Mouse (Mus musculus): ENCODE results near the gene H2-Q6.
"Not testable (repeated sequence)": the region's sequence is repeated elsewhere in the genome, so short reads cannot be mapped to it uniquely, and the experiment has no call there.

H2-Q6 gene

GRCm38 (mm10) chr17:35434836-35435235 is 10.2 kb downstream of the H2-Q6 start:
- not testable (repeated sequence) for DNase-seq (ENCODE audit: low spot score in 2 of 2)

GRCm38 (mm10) chr17:35435577-35435976 is 10.9 kb downstream of the H2-Q6 start:
- not testable (repeated sequence) for DNase-seq (ENCODE audit: low spot score in 2 of 2)

- not testable (repeated sequence) for DNase-seq (ENCODE audit: low spot score in 2 of 2)
Measured at GRCm38 (mm10) chr17:35437386-35437936, 12.8 kb downstream of the H2-Q6 start.

GRCm38 (mm10) chr17:35438395-35438794 is 13.7 kb downstream of the H2-Q6 start:
- not testable (repeated sequence) for DNase-seq (ENCODE audit: low spot score in 2 of 2)

GRCm38 (mm10) chr17:35438885-35439284 is 14.2 kb downstream of the H2-Q6 start, which contains the start of gene H2-Q7:
Gene H2-Q7 (plus strand): TSS chr17:35439155.
- peak; percentile 94 to 96 for DNase-seq (ENCODE audit: low spot score in 2 of 2)

- DNase-seq (ENCODE audit: low spot score in 2 of 2): peak in 1 of 2 experiments; percentile 34
Measured at GRCm38 (mm10) chr17:35439295-35439747, 14.7 kb downstream of the H2-Q6 start.

GRCm38 (mm10) chr17:35439925-35440645 is 15.4 kb downstream of the H2-Q6 start:
- not testable (repeated sequence) for DNase-seq (ENCODE audit: low spot score in 2 of 2)

- DNase-seq (ENCODE audit: low spot score in 2 of 2): not testable (repeated sequence)
Measured at GRCm38 (mm10) chr17:35442376-35442775, 17.7 kb downstream of the H2-Q6 start.

- DNase-seq (ENCODE audit: low spot score in 2 of 2): not testable (repeated sequence)
Measured at GRCm38 (mm10) chr17:35444510-35444909, 19.9 kb downstream of the H2-Q6 start.

- not testable (repeated sequence) for DNase-seq (ENCODE audit: low spot score in 2 of 2)
Measured at GRCm38 (mm10) chr17:35458247-35458646, 33.6 kb downstream of the H2-Q6 start.

- not testable (repeated sequence) for DNase-seq (ENCODE audit: low spot score in 2 of 2)
Measured at GRCm38 (mm10) chr17:35460513-35461341, 36.1 kb downstream of the H2-Q6 start.

- DNase-seq (ENCODE audit: low spot score in 2 of 2): not testable (repeated sequence)
Measured at GRCm38 (mm10) chr17:35465651-35466050, 41.0 kb downstream of the H2-Q6 start.

GRCm38 (mm10) chr17:35468936-35469335 is 44.3 kb downstream of the H2-Q6 start:
- DNase-seq (ENCODE audit: low spot score in 2 of 2): not testable (repeated sequence)

- no peak for DNase-seq (ENCODE audit: low spot score in 2 of 2)
Measured at GRCm38 (mm10) chr17:35469842-35470751, 45.4 kb downstream of the H2-Q6 start, which contains the start of gene H2-Q10. Gene H2-Q10 (plus strand): TSS chr17:35470089.
